Mouse (Mus musculus): Measurements from ENCODE around the gene Tgm6. TPM values are rescaled to one million over a fixed set of nuclear protein-coding genes. Genes with fewer than 3 reads are reported as not detected.

Gene Tgm6
- not detected in 2 replicates for polyA plus RNA-seq (2012)

DNA sequence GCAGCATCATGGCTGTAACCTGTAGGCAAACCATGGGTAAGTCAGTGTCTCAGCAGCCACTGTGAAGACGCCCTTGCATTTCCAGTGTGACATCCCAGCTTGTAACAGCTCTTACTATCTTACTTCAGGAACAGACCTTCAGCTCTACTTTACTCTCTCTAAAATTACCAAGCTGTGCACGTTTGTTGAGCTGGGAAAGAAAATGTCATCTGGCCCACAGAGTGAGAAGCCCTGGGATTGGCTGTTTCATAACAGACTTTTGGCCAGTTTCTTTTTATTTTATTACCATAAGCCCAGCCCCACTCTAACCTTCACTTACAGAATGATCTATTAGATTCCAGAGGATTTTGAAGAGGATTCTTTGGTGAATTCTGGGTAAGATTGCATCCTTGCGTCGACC, at the start of gene Tgm6:
Tgm6 (plus strand) TSS at position 301 of the 400 bp plus-strand sequence.
- Histone ChIP-seq H3K4me1 (ENCODE audit: control insufficient read depth) (no peaks in the 10 kb centered on the region), H3K36me3 (ENCODE audit: control insufficient read depth) (no peaks in the 10 kb centered on the region), H3K9me3 (ENCODE audit: control insufficient read depth, low read length) (no peaks in the 10 kb centered on the region), H3K27me3 (ENCODE audit: control insufficient read depth) (no peaks in the 10 kb centered on the region), H3K4me3 (replicated peaks) (no peak within 1 kb of the TSS)
- no peak for TF ChIP-seq TAL1 (IDR thresholded peaks at IDR 0.05; ENCODE audit: low read length)
- no peak for TF ChIP-seq GATA1 (IDR thresholded peaks at IDR 0.05; ENCODE audit: low read length)

DNA sequence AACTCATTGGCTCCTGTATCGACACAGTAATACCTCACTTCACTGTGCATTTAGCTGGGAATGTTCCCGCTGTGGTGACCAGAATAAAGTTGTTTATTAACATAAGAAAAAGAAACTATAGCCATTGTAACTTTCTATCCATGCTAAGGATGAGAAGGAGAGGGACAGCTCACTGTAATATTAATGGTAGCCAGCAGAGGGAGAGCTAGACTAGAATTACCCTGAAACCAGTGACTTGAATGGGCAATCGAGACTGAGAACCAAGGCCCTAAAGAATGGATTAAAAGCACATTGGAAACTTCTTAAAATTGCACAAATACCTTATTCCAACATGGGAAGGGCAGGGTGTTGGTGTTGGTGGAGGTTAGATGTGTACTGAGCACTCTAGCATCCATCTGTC, 44.0 kb upstream of the Tgm6 start:
- no peaks in the 10 kb centered on the region for H3K9me3 ChIP-seq (ENCODE audit: control insufficient read depth, low read length)
- no peak overlapping the region for H3K4me3 ChIP-seq (replicated peaks)
- H3K27me3 ChIP-seq (ENCODE audit: control insufficient read depth) = no peaks in the 10 kb centered on the region
- H3K36me3 ChIP-seq (ENCODE audit: control insufficient read depth) = no peaks in the 10 kb centered on the region
- TF ChIP-seq GATA1 (IDR thresholded peaks at IDR 0.05; ENCODE audit: low read length) = no peak
- no peak for TF ChIP-seq TAL1 (IDR thresholded peaks at IDR 0.05; ENCODE audit: low read length)
- H3K4me1 ChIP-seq (ENCODE audit: control insufficient read depth) = no peaks in the 10 kb centered on the region

DNA sequence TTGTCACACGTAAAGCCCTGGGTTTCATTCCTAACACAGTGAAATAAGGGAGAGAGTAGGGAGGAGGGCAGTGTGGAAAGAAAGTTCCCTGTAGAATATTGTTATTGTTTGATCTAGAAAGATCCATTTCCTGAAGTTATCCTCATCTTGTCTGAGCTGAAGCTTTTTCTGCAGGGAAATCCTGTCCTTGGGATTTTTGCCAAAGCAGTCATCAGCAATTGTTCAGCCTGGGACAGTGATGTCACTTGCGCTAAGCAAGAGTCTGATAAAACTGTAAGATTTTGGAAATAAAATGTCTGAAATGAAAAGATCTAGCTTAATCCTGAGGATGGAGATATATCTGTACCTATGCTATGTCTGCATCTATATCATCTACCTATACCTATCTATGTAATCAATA, 41.8 kb upstream of the Tgm6 start:
- Histone ChIP-seq H3K4me3 (replicated peaks) (no peak overlapping the region), H3K9me3 (ENCODE audit: control insufficient read depth, low read length) (no peaks in the 10 kb centered on the region), H3K27me3 (ENCODE audit: control insufficient read depth) (no peaks in the 10 kb centered on the region), H3K4me1 (ENCODE audit: control insufficient read depth) (no peaks in the 10 kb centered on the region), H3K36me3 (ENCODE audit: control insufficient read depth) (no peaks in the 10 kb centered on the region)
- TF ChIP-seq GATA1 (IDR thresholded peaks at IDR 0.05; ENCODE audit: low read length) (no peak), TAL1 (IDR thresholded peaks at IDR 0.05; ENCODE audit: low read length) (no peak)

- Histone ChIP-seq H3K9me3 (ENCODE audit: control insufficient read depth, low read length) (no peaks in the 10 kb centered on the region), H3K4me1 (ENCODE audit: control insufficient read depth) (no peaks in the 10 kb centered on the region), H3K36me3 (ENCODE audit: control insufficient read depth) (no peaks in the 10 kb centered on the region), H3K27me3 (ENCODE audit: control insufficient read depth) (no peaks in the 10 kb centered on the region), H3K4me3 (replicated peaks) (no peak overlapping the region)
- no peak for TF ChIP-seq TAL1 (IDR thresholded peaks at IDR 0.05; ENCODE audit: low read length)
- no peak for TF ChIP-seq GATA1 (IDR thresholded peaks at IDR 0.05; ENCODE audit: low read length)
These were observed 588 bp downstream of the Tgm6 start for GRCm38 (mm10) chr2:130112804-130113203.

GRCm38 (mm10) chr2:130113379-130113778, 1.2 kb downstream of the Tgm6 start:
- TF ChIP-seq TAL1 (IDR thresholded peaks at IDR 0.05; ENCODE audit: low read length) (no peak), GATA1 (IDR thresholded peaks at IDR 0.05; ENCODE audit: low read length) (no peak)
- no peaks in the 10 kb centered on the region for H3K4me1 ChIP-seq (ENCODE audit: control insufficient read depth)
- H3K9me3 ChIP-seq (ENCODE audit: control insufficient read depth, low read length) = no peaks in the 10 kb centered on the region
- no peak overlapping the region for H3K4me3 ChIP-seq (replicated peaks)
- no peaks in the 10 kb centered on the region for H3K36me3 ChIP-seq (ENCODE audit: control insufficient read depth)
- H3K27me3 ChIP-seq (ENCODE audit: control insufficient read depth) = no peaks in the 10 kb centered on the region

- no peaks in the 10 kb centered on the region for H3K27me3 ChIP-seq (ENCODE audit: control insufficient read depth)
- no peak overlapping the region for H3K4me3 ChIP-seq (replicated peaks)
- TF ChIP-seq TAL1 (IDR thresholded peaks at IDR 0.05; ENCODE audit: low read length) (no peak), GATA1 (IDR thresholded peaks at IDR 0.05; ENCODE audit: low read length) (no peak)
- no peaks in the 10 kb centered on the region for H3K9me3 ChIP-seq (ENCODE audit: control insufficient read depth, low read length)
- H3K36me3 ChIP-seq (ENCODE audit: control insufficient read depth) = no peaks in the 10 kb centered on the region
- H3K4me1 ChIP-seq (ENCODE audit: control insufficient read depth) = no peaks in the 10 kb centered on the region
These were observed 6.4 kb downstream of the Tgm6 start for GRCm38 (mm10) chr2:130118649-130119048.

GRCm38 (mm10) chr2:130125279-130126059, 13.3 kb downstream of the Tgm6 start:
- Histone ChIP-seq H3K4me1 (ENCODE audit: control insufficient read depth) (no peaks in the 10 kb centered on the region), H3K36me3 (ENCODE audit: control insufficient read depth) (no peaks in the 10 kb centered on the region), H3K9me3 (ENCODE audit: control insufficient read depth, low read length) (no peaks in the 10 kb centered on the region), H3K27me3 (ENCODE audit: control insufficient read depth) (no peaks in the 10 kb centered on the region), H3K4me3 (replicated peaks) (no peak overlapping the region)
- TF ChIP-seq TAL1 (IDR thresholded peaks at IDR 0.05; ENCODE audit: low read length) (no peak), GATA1 (IDR thresholded peaks at IDR 0.05; ENCODE audit: low read length) (no peak)

DNA sequence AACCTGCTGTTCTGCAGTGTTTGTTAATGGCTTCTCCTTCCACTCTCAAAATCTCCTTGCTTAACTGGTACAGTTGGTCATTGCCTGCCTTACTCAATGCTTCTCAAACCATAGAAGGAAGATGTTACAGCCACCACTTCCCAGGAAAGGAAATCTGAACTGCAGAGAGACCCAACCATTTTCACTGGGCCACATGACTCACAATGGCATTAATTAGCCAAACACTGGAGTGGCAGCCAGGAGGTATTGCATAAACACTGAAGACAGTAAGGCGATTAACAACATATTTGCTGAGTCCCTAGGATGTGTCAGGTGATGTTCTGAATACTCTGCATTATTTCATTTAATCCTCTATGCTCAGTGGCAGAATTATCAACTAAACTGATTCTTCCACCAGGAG, 13.9 kb downstream of the Tgm6 start:
- Histone ChIP-seq H3K9me3 (ENCODE audit: control insufficient read depth, low read length) (no peaks in the 10 kb centered on the region), H3K36me3 (ENCODE audit: control insufficient read depth) (no peaks in the 10 kb centered on the region), H3K27me3 (ENCODE audit: control insufficient read depth) (no peaks in the 10 kb centered on the region), H3K4me3 (replicated peaks) (no peak overlapping the region), H3K4me1 (ENCODE audit: control insufficient read depth) (no peaks in the 10 kb centered on the region)
- TF ChIP-seq GATA1 (IDR thresholded peaks at IDR 0.05; ENCODE audit: low read length) (no peak), TAL1 (IDR thresholded peaks at IDR 0.05; ENCODE audit: low read length) (no peak)

DNA sequence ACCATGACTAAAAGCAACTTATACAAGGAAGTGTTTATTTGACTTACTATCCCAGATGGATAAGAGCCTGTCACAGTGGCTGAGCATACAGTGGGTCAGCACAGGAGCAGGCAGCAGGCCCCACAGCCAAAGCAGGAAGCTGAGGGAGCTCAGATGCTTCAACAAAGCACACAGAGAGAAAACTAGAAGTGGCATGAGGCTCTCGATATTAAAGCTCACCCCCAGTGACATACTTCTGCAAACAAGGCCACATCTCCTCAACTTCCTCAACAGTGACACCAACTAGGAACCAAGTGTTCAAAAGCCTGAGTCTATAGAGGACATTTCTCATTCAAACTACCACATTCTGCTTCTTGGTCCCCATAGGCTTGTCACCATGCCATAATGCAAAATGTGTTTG, 17.5 kb downstream of the Tgm6 start:
- TF ChIP-seq TAL1 (IDR thresholded peaks at IDR 0.05; ENCODE audit: low read length) = no peak
- no peak for TF ChIP-seq GATA1 (IDR thresholded peaks at IDR 0.05; ENCODE audit: low read length)
- Histone ChIP-seq H3K27me3 (ENCODE audit: control insufficient read depth) (no peaks in the 10 kb centered on the region), H3K36me3 (ENCODE audit: control insufficient read depth) (no peaks in the 10 kb centered on the region), H3K4me1 (ENCODE audit: control insufficient read depth) (no peaks in the 10 kb centered on the region), H3K4me3 (replicated peaks) (no peak overlapping the region), H3K9me3 (ENCODE audit: control insufficient read depth, low read length) (no peaks in the 10 kb centered on the region)

DNA sequence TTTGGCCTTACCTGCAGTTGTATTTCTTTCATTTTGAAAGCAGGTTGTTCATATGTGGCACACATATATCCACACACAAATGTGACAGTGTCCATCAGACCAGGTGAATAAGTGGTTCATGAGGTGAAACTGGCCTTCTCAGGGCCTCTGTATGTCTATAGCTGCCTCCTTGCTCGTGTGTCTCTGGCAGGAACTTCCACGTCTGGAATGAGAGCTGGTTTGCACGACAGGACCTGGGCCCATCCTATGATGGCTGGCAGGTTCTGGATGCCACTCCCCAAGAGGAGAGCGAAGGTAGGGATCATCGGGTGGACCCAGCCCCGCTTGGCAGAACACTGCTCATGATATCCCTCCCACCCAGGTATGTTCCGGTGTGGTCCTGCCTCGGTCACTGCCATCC, 30.8 kb downstream of the Tgm6 start:
- Histone ChIP-seq H3K36me3 (ENCODE audit: control insufficient read depth) (no peaks in the 10 kb centered on the region), H3K4me3 (replicated peaks) (no peak overlapping the region), H3K27me3 (ENCODE audit: control insufficient read depth) (no peaks in the 10 kb centered on the region), H3K9me3 (ENCODE audit: control insufficient read depth, low read length) (no peaks in the 10 kb centered on the region), H3K4me1 (ENCODE audit: control insufficient read depth) (no peaks in the 10 kb centered on the region)
- no peak for TF ChIP-seq GATA1 (IDR thresholded peaks at IDR 0.05; ENCODE audit: low read length)
- no peak for TF ChIP-seq TAL1 (IDR thresholded peaks at IDR 0.05; ENCODE audit: low read length)
